In the genomic region with DNA sequence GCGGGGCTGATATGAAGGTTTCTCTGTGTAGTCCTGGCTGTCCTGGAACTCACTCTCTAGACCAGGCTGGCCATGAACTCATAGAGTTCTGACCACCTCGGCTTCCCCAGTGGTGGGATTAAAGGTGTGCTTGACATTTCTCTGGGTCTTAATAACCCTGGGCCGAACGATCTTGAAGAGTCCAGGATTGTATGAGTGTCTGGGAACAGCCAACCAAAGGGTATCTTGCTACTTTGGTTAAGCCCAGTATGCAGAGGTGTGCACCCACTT, we compare ENCODE assay signal across 9 mouse cellular contexts. TPM values are rescaled to one million over a fixed set of nuclear protein-coding genes. Genes with fewer than 3 reads are reported as not detected.
DNase-seq lines count a peak whose midpoint lies in the region; ATAC-seq lines count a peak whose summit lies in the region.
"Had no signal": no experiment of that assay in that cellular context is flagged by ENCODE, and none has a peak within 500 bp of the region (broad histone marks: within the 10 kb centered on the region; RNA-seq: fewer than 3 reads in every experiment).

No protein-coding gene starts in this region.

- peaks cover 44% of the 10 kb centered on the region for H3K4me1 ChIP-seq in heart, embryonic 10.5 days
- H3K4me1 ChIP-seq in hindbrain, embryonic 11.5 days (replicated peaks; ENCODE audit: control insufficient read depth, insufficient read depth, low read length): no peaks in the 10 kb centered on the region; the same call in 1 of the 2 replicates
- H3K4me1 ChIP-seq in midbrain, embryonic 10.5 days: peaks cover 52% of the 10 kb centered on the region

- 70% methylated on average over 4 of the region's 4 CpGs for WGBS in heart, embryonic 10.5 days
- WGBS in hindbrain, embryonic 11.5 days: 70% methylated on average over 4 of the region's 4 CpGs
- WGBS in midbrain, embryonic 10.5 days: 76% methylated on average over 4 of the region's 4 CpGs

- DNase-seq in heart, embryonic 10.5 days (ENCODE audit: low spot score): no peak
- no peak for DNase-seq in heart, adult 9 months (ENCODE audit: low spot score in 2 of 2)
- DNase-seq in MN1 (ENCODE audit: low spot score): peak; percentile 26
- DNase-seq in hindbrain, embryonic 11.5 days (ENCODE audit: low spot score): no peak
- no peak for DNase-seq in midbrain, embryonic 10.5 days (ENCODE audit: low spot score)
- no peak for DNase-seq in right cerebral cortex, adult 2 months (ENCODE audit: low spot score in 2 of 2)
- DNase-seq in gastrocnemius, postnatal 4 days (ENCODE audit: low spot score in 2 of 2): no peak
- no peak for DNase-seq in cerebellum, adult 18-20 months

- no peaks in the 10 kb centered on the region for H3K36me3 ChIP-seq in heart, embryonic 10.5 days
- H3K36me3 ChIP-seq in hindbrain, embryonic 11.5 days (ENCODE audit: control insufficient read depth, insufficient read depth, low read length): no peaks in the 10 kb centered on the region
- H3K36me3 ChIP-seq in midbrain, embryonic 10.5 days: no peaks in the 10 kb centered on the region

- peak overlapping the region; percentile 54 for H3K4me3 ChIP-seq in heart, embryonic 10.5 days
- no peak overlapping the region for H3K4me3 ChIP-seq in hindbrain, embryonic 11.5 days (ENCODE audit: low read depth, low read length)
- H3K4me3 ChIP-seq in midbrain, embryonic 10.5 days: peak overlapping the region; percentile 54

- ATAC-seq in hindbrain, embryonic 11.5 days (ENCODE audit: low FRiP score): no peak; the same call in 1 of the 2 replicates

- H3K9me3 ChIP-seq in heart, embryonic 10.5 days: no peaks in the 10 kb centered on the region
- no peaks in the 10 kb centered on the region for H3K9me3 ChIP-seq in hindbrain, embryonic 11.5 days (ENCODE audit: control insufficient read depth, low read length)
- no peaks in the 10 kb centered on the region for H3K9me3 ChIP-seq in midbrain, embryonic 10.5 days (replicated peaks)

- peaks cover 11% of the 10 kb centered on the region for H3K27me3 ChIP-seq in heart, embryonic 10.5 days (ENCODE audit: insufficient read depth, poor library complexity, severe bottlenecking)
- peaks cover 4% of the 10 kb centered on the region; the same call in 1 of the 2 replicates for H3K27me3 ChIP-seq in hindbrain, embryonic 11.5 days (ENCODE audit: control insufficient read depth, insufficient read depth, low read length)
- peaks cover 22% of the 10 kb centered on the region for H3K27me3 ChIP-seq in midbrain, embryonic 10.5 days (ENCODE audit: low read depth, poor library complexity, severe bottlenecking)
- H3K27me3 ChIP-seq: CH12.LX had no signal

- no peak overlapping the region; the same call in 1 of the 2 replicates for H3K9ac ChIP-seq in hindbrain, embryonic 11.5 days (ENCODE audit: low read depth, low read length)

- peak overlapping the region; percentile 90 for H3K27ac ChIP-seq in heart, embryonic 10.5 days
- H3K27ac ChIP-seq in hindbrain, embryonic 11.5 days (ENCODE audit: low read depth, low read length): peak overlapping the region; percentile 75; the same call in 1 of the 2 replicates
- H3K27ac ChIP-seq in midbrain, embryonic 10.5 days (replicated peaks): peak overlapping the region; percentile 84

- H3K4me2 ChIP-seq in hindbrain, embryonic 11.5 days (replicated peaks; ENCODE audit: low read depth, low read length): peak overlapping the region; percentile 56; the same call in 1 of the 2 replicates

RNA-seq across cellular contexts. Expression of a gene that starts 0.2 kb away (rescaled TPM):
- 19.0 and 28.4 TPM in 2 replicates for polyA plus RNA-seq in heart, embryonic 10.5 days (2016; fragmentation: Nextera tagmentation; extraction: Ambion mirVana)
- 11.8 and 12.4 TPM in 2 replicates for polyA plus RNA-seq in hindbrain, embryonic 11.5 days (2014; fragmentation: Nextera tagmentation; extraction: Ambion mirVana)
- 10.0 and 11.0 TPM in 2 replicates for polyA plus RNA-seq in midbrain, embryonic 10.5 days (2016; fragmentation: Nextera tagmentation; extraction: Ambion mirVana)
- 10 to 100 TPM; 66.7 to 75.1 TPM for total RNA-seq in gastrocnemius, postnatal 4 days (2021)

RNA-seq across cellular contexts. Expression of a gene that starts 13.1 kb away (rescaled TPM):
- 0.12 TPM in 1 of 2 replicates, not detected in the other for polyA plus RNA-seq in heart, embryonic 10.5 days (2016; fragmentation: Nextera tagmentation; extraction: Ambion mirVana)
- 0.10 and 0.22 TPM in 2 replicates for polyA plus RNA-seq in hindbrain, embryonic 11.5 days (2014; fragmentation: Nextera tagmentation; extraction: Ambion mirVana)
- polyA plus RNA-seq in midbrain, embryonic 10.5 days (2016; fragmentation: Nextera tagmentation; extraction: Ambion mirVana): 0.02 TPM in 1 of 2 replicates, not detected in the other
- total RNA-seq in gastrocnemius, postnatal 4 days (2021): under 1 TPM in 1 of 2 experiments, not detected in 1; 0.05 TPM
- total RNA-seq: CH12.LX had no signal

RNA-seq across cellular contexts. Expression of a gene that starts 36.3 kb away (rescaled TPM):
- not detected in 2 replicates for polyA plus RNA-seq in heart, embryonic 10.5 days (2016; fragmentation: Nextera tagmentation; extraction: Ambion mirVana)
- polyA plus RNA-seq in hindbrain, embryonic 11.5 days (2014; fragmentation: Nextera tagmentation; extraction: Ambion mirVana): not detected in 2 replicates
- polyA plus RNA-seq in midbrain, embryonic 10.5 days (2016; fragmentation: Nextera tagmentation; extraction: Ambion mirVana): not detected in 2 replicates
- under 1 TPM; 0.16 to 0.20 TPM for total RNA-seq in gastrocnemius, postnatal 4 days (2021)

RNA-seq across cellular contexts. Expression of a gene that starts 41.2 kb away (rescaled TPM):
- polyA plus RNA-seq in heart, embryonic 10.5 days (2016; fragmentation: Nextera tagmentation; extraction: Ambion mirVana): 5.9 and 13.0 TPM in 2 replicates
- polyA plus RNA-seq in hindbrain, embryonic 11.5 days (2014; fragmentation: Nextera tagmentation; extraction: Ambion mirVana): 6.4 and 7.6 TPM in 2 replicates
- polyA plus RNA-seq in midbrain, embryonic 10.5 days (2016; fragmentation: Nextera tagmentation; extraction: Ambion mirVana): 9.1 and 9.5 TPM in 2 replicates
- 10 to 100 TPM in 1 of 2 experiments, 1 to 10 TPM in 1; 4.6 to 10.2 TPM for total RNA-seq in gastrocnemius, postnatal 4 days (2021)
